Mouse (Mus musculus) thymus, postnatal 25 days (tissue): ENCODE results near the gene A830031A19Rik.

Source experiments
- DNase-seq: peaks from one replicate; pipeline ENCODE4 v3.0.0; 2022

Gene A830031A19Rik

GRCm38 (mm10) chr11:24074634-24075104, at the start of gene A830031A19Rik:
A830031A19Rik (minus strand) TSS chr11:24075054.
- DNase-seq = no peak

GRCm38 (mm10) chr11:24123991-24124390, 49.1 kb upstream of the A830031A19Rik start:
- no peak for DNase-seq

GRCm38 (mm10) chr11:24122899-24123298, 48.0 kb upstream of the A830031A19Rik start:
- no peak for DNase-seq

- DNase-seq = no peak
Observed at GRCm38 (mm10) chr11:24121136-24121535, 46.3 kb upstream of the A830031A19Rik start.

- DNase-seq = no peak
Observed at GRCm38 (mm10) chr11:24116582-24117318, 41.9 kb upstream of the A830031A19Rik start.

- no peak for DNase-seq
Observed at GRCm38 (mm10) chr11:24116041-24116440, 41.2 kb upstream of the A830031A19Rik start.

- DNase-seq = no peak
Observed at GRCm38 (mm10) chr11:24115017-24115752, 40.3 kb upstream of the A830031A19Rik start.

GRCm38 (mm10) chr11:24111720-24112119, 36.9 kb upstream of the A830031A19Rik start:
- no peak for DNase-seq

- no peak for DNase-seq
Observed at GRCm38 (mm10) chr11:24110113-24110512, 35.3 kb upstream of the A830031A19Rik start.

- DNase-seq = no peak
Observed at GRCm38 (mm10) chr11:24109388-24109787, 34.5 kb upstream of the A830031A19Rik start.

- DNase-seq = no peak
Observed at GRCm38 (mm10) chr11:24108974-24109373, 34.1 kb upstream of the A830031A19Rik start.

- DNase-seq = no peak
Observed at GRCm38 (mm10) chr11:24107414-24107813, 32.6 kb upstream of the A830031A19Rik start.

GRCm38 (mm10) chr11:24103128-24103742, 28.4 kb upstream of the A830031A19Rik start:
- no peak for DNase-seq

GRCm38 (mm10) chr11:24102372-24102771, 27.5 kb upstream of the A830031A19Rik start:
- DNase-seq = no peak

GRCm38 (mm10) chr11:24101625-24102024, 26.8 kb upstream of the A830031A19Rik start:
- DNase-seq = no peak

GRCm38 (mm10) chr11:24100449-24101070, 25.7 kb upstream of the A830031A19Rik start:
- no peak for DNase-seq

- DNase-seq = no peak
Observed at GRCm38 (mm10) chr11:24099886-24100293, 25.0 kb upstream of the A830031A19Rik start.

GRCm38 (mm10) chr11:24099215-24099614, 24.4 kb upstream of the A830031A19Rik start:
- DNase-seq = no peak

GRCm38 (mm10) chr11:24098662-24099061, 23.8 kb upstream of the A830031A19Rik start:
- no peak for DNase-seq

GRCm38 (mm10) chr11:24098069-24098468, 23.2 kb upstream of the A830031A19Rik start:
- DNase-seq = no peak

GRCm38 (mm10) chr11:24097026-24097425, 22.2 kb upstream of the A830031A19Rik start:
- DNase-seq = no peak

GRCm38 (mm10) chr11:24096483-24096882, 21.6 kb upstream of the A830031A19Rik start:
- no peak for DNase-seq
